Mouse (Mus musculus): Measurements from ENCODE around the gene Map3k11.

DNA sequence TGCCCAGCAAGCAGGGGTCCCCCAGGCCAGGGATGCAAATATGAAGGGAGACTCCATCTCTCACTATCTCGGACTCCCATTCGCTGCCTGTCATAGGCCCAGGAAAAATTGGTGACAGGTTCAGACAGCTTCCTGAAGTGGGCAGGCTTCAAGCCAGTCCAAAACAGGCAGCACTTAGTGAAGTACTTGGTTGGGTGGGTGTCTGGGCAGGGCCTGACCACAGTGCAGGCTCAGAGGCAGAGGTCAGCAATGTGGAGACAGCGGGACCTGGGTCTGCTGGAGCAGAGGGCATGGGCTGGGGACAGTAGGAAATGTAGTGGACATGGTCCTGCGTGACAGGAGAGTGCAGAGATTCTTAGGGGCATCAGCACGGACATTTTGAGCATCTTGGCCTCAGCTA lies 3.1 kb downstream of the Map3k11 start:
- no peak for TF ChIP-seq CTCF (IDR thresholded peaks at IDR 0.05; ENCODE audit: borderline replicate concordance, insufficient read depth, low read length)
- no peak for TF ChIP-seq POLR2A (IDR thresholded peaks at IDR 0.05; ENCODE audit: low read depth, low read length)
